Mouse (Mus musculus): Measurements from ENCODE around the gene Clrn2. TPM values are rescaled to one million over a fixed set of nuclear protein-coding genes. Genes with fewer than 3 reads are reported as not detected.
"Not testable (repeated sequence)": the region's sequence is repeated elsewhere in the genome, so short reads cannot be mapped to it uniquely, and the experiment has no call there.

The Clrn2 gene
- not detected in 2 replicates for polyA plus RNA-seq (2016; fragmentation: Nextera tagmentation; extraction: Ambion mirVana)

DNA sequence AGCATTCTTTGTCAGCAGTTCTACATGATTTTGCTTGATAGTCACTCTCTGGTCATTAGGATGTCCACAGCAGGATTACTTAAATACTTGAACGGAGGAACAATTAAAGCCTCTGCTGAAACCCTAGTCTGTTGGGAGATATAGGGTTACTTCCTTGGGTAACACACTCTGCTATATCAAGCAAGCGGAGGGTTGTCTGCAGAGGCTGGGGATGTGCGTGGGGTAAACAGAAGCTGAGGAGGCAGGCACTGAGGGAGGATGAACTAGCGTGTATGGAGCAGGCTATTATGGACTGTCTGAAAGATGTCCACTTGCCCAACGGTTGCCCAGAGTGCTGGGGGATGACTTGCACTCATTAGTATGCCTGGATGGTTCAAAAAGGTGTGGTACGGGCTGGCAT is at the start of gene Clrn2:
Gene Clrn2, plus strand, starts transcription at position 301 of the 400 bp plus-strand sequence.
- Histone ChIP-seq H3K27me3 (replicated peaks) (peaks cover 10% of the 10 kb centered on the region; the same call in 1 of the 2 replicates), H3K4me3 (no peak within 1 kb of the TSS), H3K36me3 (no peaks in the 10 kb centered on the region), H3K27ac (ENCODE audit: poor library complexity, severe bottlenecking) (no peak within 1 kb of the TSS), H3K9ac (no peak within 1 kb of the TSS), H3K4me2 (no peak within 1 kb of the TSS), H3K4me1 (replicated peaks) (peaks cover 9% of the 10 kb centered on the region), H3K9me3 (replicated peaks) (no peaks in the 10 kb centered on the region)
- no peak for ATAC-seq (ENCODE audit: insufficient number of reproducible peaks, low FRiP score)
- 75% methylated on average over 6 of the region's 6 CpGs for WGBS

DNA sequence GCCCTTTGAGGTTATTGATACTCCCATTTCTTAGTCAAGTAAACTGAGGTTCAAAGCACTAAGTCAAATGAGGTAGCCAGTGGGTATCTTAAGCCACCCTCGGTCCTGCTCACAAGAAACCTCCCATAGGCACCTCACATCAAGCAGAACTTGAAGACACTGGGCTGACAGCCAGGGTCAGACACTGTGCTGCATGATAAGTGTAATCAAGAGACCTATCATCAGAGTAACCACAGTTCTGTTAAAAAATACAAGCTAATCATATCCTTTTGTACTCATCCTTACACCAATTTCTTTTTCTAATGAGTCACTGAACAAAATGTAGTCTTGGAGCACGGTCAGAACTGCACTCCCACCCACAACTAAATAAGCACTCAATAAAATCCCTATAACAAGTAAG is 47.4 kb upstream of the Clrn2 start:
- no peak for ATAC-seq (ENCODE audit: insufficient number of reproducible peaks, low FRiP score)

DNA sequence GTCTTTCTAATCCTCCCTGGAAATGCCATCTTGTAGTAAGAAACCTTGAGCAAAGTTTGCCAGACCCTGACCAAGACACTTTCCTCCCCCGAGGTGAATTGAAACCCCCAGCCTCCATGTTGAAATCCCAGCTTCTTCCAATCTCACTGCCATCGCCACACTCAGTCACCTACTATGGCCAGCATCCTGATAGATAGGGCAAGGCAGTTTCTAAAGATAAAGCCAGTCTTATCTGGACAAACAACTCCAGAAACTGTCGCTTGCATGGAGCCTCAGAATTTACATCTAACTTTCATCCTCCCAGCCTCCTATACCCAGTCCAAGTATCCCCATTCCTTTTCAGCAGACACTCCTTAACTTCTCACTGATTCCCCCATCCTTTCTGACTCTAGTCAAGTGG is 37.1 kb upstream of the Clrn2 start:
- Histone ChIP-seq H3K9ac (no peak overlapping the region), H3K36me3 (no peaks in the 10 kb centered on the region), H3K27me3 (replicated peaks) (no peaks in the 10 kb centered on the region), H3K9me3 (replicated peaks) (no peaks in the 10 kb centered on the region), H3K4me2 (no peak overlapping the region), H3K4me1 (replicated peaks) (no peaks in the 10 kb centered on the region), H3K4me3 (no peak overlapping the region), H3K27ac (ENCODE audit: poor library complexity, severe bottlenecking) (no peak overlapping the region)
- WGBS = 70% methylated on average over 3 of the region's 3 CpGs
- ATAC-seq (ENCODE audit: insufficient number of reproducible peaks, low FRiP score) = no peak

More for the DNA sequence above, 47.4 kb upstream of the Clrn2 start:
- H3K4me1 ChIP-seq (replicated peaks) = no peaks in the 10 kb centered on the region
- H3K9ac ChIP-seq = no peak overlapping the region
- no peaks in the 10 kb centered on the region; the same call in 1 of the 2 replicates for H3K9me3 ChIP-seq (replicated peaks)
- 65% methylated on average over 2 of the region's 2 CpGs for WGBS
- H3K27ac ChIP-seq (ENCODE audit: poor library complexity, severe bottlenecking) = no peak overlapping the region
- no peak overlapping the region for H3K4me3 ChIP-seq
- H3K36me3 ChIP-seq = no peaks in the 10 kb centered on the region
- H3K27me3 ChIP-seq (replicated peaks) = 0 out of 2 replicates have a peak, but pooled peaks cover 5% of the 10 kb centered on the region
- no peak overlapping the region for H3K4me2 ChIP-seq

DNA sequence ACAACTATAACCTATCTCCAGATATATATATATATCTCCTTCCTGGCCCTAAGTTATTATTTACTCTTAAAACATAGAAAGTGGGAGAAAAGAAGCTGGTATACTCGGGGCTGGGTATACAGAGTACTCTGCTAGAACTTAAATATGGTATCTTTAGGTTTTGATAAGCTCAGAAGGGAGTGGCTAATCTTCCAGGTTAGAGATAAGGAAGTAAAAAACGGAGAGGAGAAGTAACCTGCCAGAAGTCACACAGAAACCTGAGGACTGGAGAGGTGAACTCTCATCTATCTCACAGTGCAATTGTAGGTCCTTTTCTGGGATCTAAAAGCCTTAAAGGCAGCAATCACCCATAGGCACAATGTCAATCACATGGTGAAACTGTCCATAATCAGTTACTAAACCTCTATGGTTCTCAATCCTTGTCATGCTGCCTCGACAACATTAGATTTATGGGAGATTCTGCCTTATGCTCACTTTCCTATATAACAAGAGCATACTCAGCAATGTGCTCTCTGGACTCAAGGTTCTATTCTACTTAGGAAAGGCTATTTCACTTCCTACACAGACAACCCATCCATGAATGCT is 35.6 kb upstream of the Clrn2 start:
- no peaks in the 10 kb centered on the region for H3K36me3 ChIP-seq
- H3K4me2 ChIP-seq = no peak overlapping the region
- no peak overlapping the region for H3K27ac ChIP-seq (ENCODE audit: poor library complexity, severe bottlenecking)
- ATAC-seq (ENCODE audit: insufficient number of reproducible peaks, low FRiP score) = no peak
- WGBS = 57% methylated on average over 3 of the region's 3 CpGs
- no peaks in the 10 kb centered on the region; the same call in 1 of the 2 replicates for H3K4me1 ChIP-seq (replicated peaks)
- no peaks in the 10 kb centered on the region for H3K9me3 ChIP-seq (replicated peaks)
- H3K4me3 ChIP-seq = no peak overlapping the region
- no peaks in the 10 kb centered on the region for H3K27me3 ChIP-seq (replicated peaks)
- no peak overlapping the region for H3K9ac ChIP-seq

DNA sequence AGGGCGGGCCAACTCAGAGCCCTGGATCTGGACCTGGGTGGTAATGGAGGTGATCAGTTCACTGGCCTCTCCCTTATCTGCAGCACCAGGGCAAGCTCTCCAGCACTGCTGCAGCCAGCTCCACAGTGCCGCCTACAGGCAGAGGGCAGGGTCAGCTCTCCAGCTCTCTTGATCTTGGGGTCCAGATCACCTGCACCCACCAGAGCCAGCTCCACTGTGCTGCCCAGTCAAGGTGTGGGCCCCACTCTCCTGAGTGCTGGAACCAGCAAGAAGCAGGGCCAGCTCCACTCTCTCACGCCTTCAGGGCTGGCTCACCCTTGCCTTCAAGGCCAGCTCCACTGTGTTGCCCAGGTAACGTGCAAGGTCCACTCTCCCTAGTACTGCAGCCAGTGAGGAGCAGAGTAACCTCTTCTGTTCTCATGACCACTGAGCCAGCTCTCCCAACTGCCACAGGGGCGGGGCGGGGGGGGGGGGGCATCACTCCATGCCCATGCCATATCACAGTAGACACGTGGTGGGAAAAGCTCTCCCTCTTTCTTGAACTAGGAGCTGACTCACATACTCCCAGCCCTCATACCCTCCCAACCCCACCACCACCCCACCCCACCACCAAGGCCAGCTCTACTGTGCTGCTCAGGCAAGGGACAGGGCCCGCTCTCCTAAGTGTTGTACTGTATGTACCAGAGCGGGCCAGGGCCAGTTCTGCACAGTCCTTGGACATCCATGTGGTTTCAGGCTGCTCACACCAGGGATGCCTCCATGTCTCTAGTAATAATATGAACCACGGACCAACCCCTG is 33.5 kb upstream of the Clrn2 start:
- no peak overlapping the region for H3K4me3 ChIP-seq
- no peak overlapping the region for H3K9ac ChIP-seq
- no peaks in the 10 kb centered on the region for H3K36me3 ChIP-seq
- H3K4me2 ChIP-seq = no peak overlapping the region
- 72% methylated on average over 10 of the region's 10 CpGs for WGBS
- ATAC-seq (ENCODE audit: insufficient number of reproducible peaks, low FRiP score) = peak; percentile 42; the same call in 1 of the 2 replicates
- H3K27ac ChIP-seq (ENCODE audit: poor library complexity, severe bottlenecking) = no peak overlapping the region
- H3K4me1 ChIP-seq (replicated peaks) = no peaks in the 10 kb centered on the region; the same call in 1 of the 2 replicates
- H3K9me3 ChIP-seq (replicated peaks) = no peaks in the 10 kb centered on the region
- H3K27me3 ChIP-seq (replicated peaks) = no peaks in the 10 kb centered on the region

DNA sequence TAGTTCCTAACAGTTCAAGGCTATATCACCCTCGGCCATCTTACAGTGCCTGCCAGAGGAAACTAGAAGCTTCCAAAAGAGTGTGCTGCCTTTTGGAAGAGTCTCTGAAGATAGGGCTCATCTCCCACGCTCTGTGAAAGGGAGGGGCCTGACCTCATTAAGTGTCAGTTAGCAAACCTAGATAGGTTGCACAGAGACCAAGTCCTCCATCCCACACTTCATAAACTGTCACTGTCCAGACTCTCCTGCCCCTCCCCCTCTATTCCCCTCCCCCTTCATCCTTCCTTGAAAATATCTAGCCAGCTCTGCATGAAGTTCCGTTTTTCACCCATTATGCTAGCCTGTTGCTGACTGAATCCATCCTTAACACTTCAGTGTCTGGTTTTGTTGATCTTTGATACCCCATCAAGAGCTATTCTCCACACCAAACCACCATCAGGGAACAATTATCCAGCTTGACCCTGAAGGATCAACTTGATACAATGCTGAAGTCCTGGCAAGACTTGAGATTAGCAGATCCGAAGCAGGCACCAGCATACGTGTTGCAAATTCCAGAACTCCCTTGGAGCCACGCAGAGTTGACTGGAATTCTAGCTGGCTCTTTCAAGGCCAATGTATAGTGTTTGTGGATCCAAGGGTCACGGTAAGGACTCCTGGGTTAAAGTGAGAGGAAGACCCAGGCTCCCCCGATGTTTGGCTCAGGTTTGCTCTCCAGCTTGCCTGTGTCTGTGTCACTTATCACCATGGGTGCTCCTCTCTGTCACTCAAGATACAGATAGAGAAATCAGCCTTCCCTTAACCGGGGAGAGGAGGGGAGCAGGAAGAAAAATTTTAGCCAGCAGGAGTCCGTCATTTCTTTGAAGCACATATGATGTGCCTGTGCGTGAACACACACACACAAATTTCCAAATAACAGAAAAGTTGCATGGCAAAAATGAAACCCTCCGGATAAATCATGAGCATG is 31.4 kb upstream of the Clrn2 start:
- no peak for ATAC-seq (ENCODE audit: insufficient number of reproducible peaks, low FRiP score)
- no peaks in the 10 kb centered on the region for H3K9me3 ChIP-seq (replicated peaks)
- H3K4me2 ChIP-seq = no peak overlapping the region
- WGBS = 47% methylated on average over 12 of the region's 12 CpGs
- H3K27ac ChIP-seq (ENCODE audit: poor library complexity, severe bottlenecking) = no peak overlapping the region
- H3K9ac ChIP-seq = no peak overlapping the region
- no peak overlapping the region for H3K4me3 ChIP-seq
- H3K27me3 ChIP-seq (replicated peaks) = no peaks in the 10 kb centered on the region
- no peaks in the 10 kb centered on the region; the same call in 1 of the 2 replicates for H3K4me1 ChIP-seq (replicated peaks)
- H3K36me3 ChIP-seq = no peaks in the 10 kb centered on the region

DNA sequence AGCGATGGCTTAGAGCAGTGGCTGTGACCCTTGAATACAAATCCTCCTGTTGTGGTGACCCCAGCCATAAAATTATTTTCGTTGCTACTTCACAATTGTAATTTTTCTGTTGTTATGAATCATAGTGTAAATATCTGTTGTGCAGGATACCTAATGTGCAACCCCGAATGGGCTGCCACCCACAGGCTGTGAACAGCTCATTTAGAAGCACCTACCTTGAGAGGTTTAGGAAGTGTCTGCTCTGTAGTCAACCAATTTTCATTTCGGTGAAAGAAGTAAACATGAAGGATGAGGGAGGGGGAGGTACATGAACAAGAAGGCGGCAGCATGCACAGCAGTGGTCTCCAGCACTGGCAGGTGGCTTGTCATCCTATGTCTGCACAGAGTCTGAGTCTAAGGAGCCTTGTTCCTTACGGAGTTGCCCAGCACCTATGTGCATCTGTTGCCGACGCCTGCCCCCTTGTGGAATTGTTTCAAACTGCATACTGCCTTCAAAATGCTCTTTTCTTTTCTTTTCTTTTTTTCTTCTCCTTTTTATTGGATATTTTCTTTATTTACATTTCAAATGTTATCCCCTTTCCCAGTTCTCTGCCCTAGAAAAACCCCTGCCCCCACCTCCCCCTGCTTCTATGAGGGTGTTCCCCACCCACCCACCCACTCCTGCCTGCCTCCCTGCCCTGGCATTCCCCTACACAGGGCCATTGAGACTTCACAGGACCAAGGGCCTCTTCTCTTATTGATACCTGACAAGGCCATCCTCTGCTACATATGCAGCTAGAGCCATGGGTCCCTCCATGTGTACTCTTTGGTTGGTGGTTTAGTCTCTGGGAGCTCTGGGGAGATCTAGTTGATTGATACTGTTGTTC is 29.3 kb upstream of the Clrn2 start:
- no peak overlapping the region for H3K9ac ChIP-seq
- 39% methylated on average over 8 of the region's 8 CpGs for whole genome bisulfite sequencing
- no peak overlapping the region for H3K4me3 ChIP-seq
- no peaks in the 10 kb centered on the region; the same call in none of the 2 replicates for H3K4me1 ChIP-seq (replicated peaks)
- H3K36me3 ChIP-seq = no peaks in the 10 kb centered on the region
- H3K4me2 ChIP-seq = no peak overlapping the region
- ATAC-seq (ENCODE audit: insufficient number of reproducible peaks, low FRiP score) = no peak
- no peak overlapping the region for H3K27ac ChIP-seq (ENCODE audit: poor library complexity, severe bottlenecking)
- no peaks in the 10 kb centered on the region for H3K27me3 ChIP-seq (replicated peaks)
- H3K9me3 ChIP-seq (replicated peaks) = no peaks in the 10 kb centered on the region

DNA sequence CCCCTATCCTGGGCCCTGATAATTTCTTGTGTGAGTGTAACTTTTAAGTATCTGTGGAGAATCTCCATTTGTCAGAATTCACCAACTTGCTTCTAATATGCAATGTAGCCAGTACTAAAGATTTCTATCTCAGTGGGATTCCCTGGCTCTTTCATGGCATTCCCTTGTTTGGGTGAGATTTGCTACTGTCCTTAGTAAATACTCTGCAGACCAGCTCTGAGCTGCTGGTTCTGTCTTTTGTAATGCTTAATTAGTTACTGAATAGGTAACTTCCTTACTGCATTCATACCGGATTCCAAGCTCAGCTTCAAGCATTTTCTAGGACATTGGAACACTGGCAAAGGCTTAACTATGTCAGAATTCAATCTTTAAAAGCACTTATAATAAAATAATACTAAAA is 27.8 kb upstream of the Clrn2 start:
- H3K9ac ChIP-seq; H3K4me2 ChIP-seq; H3K4me1 ChIP-seq (replicated peaks); H3K4me3 ChIP-seq; ATAC-seq (ENCODE audit: insufficient number of reproducible peaks, low FRiP score); H3K36me3 ChIP-seq; H3K27ac ChIP-seq (ENCODE audit: poor library complexity, severe bottlenecking); H3K9me3 ChIP-seq (replicated peaks); H3K27me3 ChIP-seq (replicated peaks): not testable (repeated sequence)
- 68% methylated on average over 1 of the region's 1 CpGs for WGBS

DNA sequence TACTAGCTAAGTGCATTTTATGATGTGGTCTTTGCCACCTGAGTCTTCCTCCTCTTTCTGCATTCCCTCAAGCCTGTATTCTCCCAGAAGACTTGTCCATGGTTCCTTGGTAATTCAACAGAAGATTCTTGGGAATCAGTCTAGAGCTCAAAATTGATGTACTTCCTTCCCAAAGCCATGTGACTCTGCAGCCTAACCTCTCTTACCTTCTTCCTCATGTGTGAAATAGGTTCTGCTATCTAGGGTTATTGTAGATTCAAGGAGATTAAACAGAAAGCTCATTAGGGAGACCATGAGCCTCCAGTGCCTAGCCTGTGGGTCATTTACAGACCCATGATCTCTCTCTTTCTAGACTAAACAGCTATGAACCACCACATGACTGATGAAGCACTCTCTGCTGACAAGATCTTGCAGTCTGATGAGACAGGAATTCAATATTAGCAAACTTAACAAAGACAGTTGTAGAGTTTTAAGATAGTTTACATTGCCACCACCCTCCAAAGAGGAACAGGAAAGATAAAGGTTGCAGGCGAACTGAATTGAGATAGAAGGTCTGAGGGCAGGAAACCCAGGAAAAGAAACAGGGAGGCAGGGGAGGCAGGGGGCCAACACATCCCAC is 27.0 kb upstream of the Clrn2 start:
- ATAC-seq (ENCODE audit: insufficient number of reproducible peaks, low FRiP score) = no peak
- WGBS = 41% methylated on average over 1 of the region's 1 CpGs

DNA sequence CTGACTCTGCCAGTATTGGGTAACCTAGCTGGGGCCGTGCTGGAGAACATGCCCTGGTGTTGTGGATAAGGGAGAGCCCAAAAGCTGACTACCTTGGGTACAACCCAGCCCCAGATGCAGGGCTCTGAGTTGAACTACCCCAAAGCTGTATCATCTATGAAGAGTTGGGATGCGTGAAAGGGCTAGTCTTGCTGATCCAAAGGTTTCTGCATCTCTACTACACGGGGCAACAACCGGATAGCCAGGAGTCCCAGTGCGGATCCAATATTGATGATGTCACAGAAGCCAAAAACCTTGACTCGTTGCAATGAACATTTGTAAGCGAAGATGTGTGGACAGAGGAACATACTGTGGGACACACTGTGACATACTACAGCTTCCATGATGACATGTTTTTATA is 25.7 kb upstream of the Clrn2 start:
- Histone ChIP-seq H3K27me3 (replicated peaks) (no peaks in the 10 kb centered on the region), H3K27ac (ENCODE audit: poor library complexity, severe bottlenecking) (no peak overlapping the region), H3K9ac (no peak overlapping the region), H3K4me1 (replicated peaks) (no peaks in the 10 kb centered on the region; the same call in 1 of the 2 replicates), H3K4me3 (no peak overlapping the region), H3K9me3 (replicated peaks) (no peaks in the 10 kb centered on the region), H3K36me3 (0 out of 2 replicates have a peak, but pooled peaks cover 9% of the 10 kb centered on the region), H3K4me2 (no peak overlapping the region)
- ATAC-seq (ENCODE audit: insufficient number of reproducible peaks, low FRiP score) = no peak
- 89% methylated on average over 7 of the region's 7 CpGs for WGBS

More for the DNA sequence above, 27.0 kb upstream of the Clrn2 start:
- Histone ChIP-seq H3K27ac (ENCODE audit: poor library complexity, severe bottlenecking) (no peak overlapping the region), H3K36me3 (no peaks in the 10 kb centered on the region), H3K4me1 (replicated peaks) (no peaks in the 10 kb centered on the region; the same call in none of the 2 replicates), H3K9me3 (replicated peaks) (no peaks in the 10 kb centered on the region), H3K9ac (no peak overlapping the region), H3K27me3 (replicated peaks) (no peaks in the 10 kb centered on the region), H3K4me2 (no peak overlapping the region), H3K4me3 (no peak overlapping the region)
